Mouse (Mus musculus): ENCODE measurements around the gene Ppm1k. TPM values are rescaled to one million over a fixed set of nuclear protein-coding genes. Genes with fewer than 3 reads are reported as not detected.

The Ppm1k gene
- 33.6 TPM for total RNA-seq (2023)

GRCm38 (mm10) chr6:57535386-57535936 lies at the start of gene Ppm1k:
Ppm1k (minus strand) TSS chr6:57535468.

DNA sequence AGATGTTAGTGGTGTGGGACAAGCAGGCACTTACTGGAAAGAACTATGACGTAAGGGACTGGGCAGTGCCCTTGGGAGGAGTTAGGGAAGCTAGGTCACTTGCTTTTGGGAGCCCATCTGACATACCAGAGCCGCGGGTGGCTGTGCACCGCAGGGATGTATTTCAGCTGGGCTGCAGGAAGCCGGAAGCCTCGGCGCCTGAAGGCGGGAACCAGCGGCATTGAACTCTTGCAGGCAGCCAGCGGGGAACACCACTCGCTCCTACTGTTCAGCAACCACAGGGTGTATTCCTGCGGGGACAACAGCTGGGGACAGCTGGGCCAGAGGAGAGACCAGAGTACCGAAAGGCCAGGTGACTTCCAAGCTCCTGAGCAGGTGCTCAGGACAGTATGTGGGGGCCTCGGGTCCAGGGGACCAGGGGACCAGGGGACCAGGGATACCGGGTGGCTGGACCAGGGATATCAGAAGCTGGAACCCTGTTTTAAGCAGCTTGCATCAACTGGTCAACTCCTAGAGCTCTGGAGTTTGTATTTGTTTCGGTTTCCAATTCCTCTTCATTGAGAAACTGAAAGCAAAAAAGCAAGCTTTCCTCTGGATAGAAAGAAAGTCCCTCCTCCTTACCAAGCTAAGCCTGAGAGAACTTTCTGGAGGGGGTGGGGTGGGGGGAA lies 45.7 kb upstream of the Ppm1k start, which contains the start of gene Herc6:
Gene Herc6 (plus strand): TSS at position 120 of the 668 bp plus-strand sequence.

Other genes starting within 250 kb of the Ppm1k start
- gene Vmn1r16, start 206.0 kb downstream of the Ppm1k start, total RNA-seq (2023) = not detected
- gene Vmn1r17, start 171.7 kb downstream of the Ppm1k start, total RNA-seq (2023) = not detected
- gene Vmn1r18, start 139.7 kb downstream of the Ppm1k start, total RNA-seq (2023) = not detected
- not detected for gene Vmn1r19, start 131.7 kb downstream of the Ppm1k start, total RNA-seq (2023)
- gene Vmn1r20, start 106.5 kb downstream of the Ppm1k start, total RNA-seq (2023) = not detected
- 36.4 TPM for gene Herc6, start 45.5 kb upstream of the Ppm1k start, total RNA-seq (2023)
- 2.8 TPM for gene Pyurf, start 156.6 kb upstream of the Ppm1k start, total RNA-seq (2023)
- 7.4 TPM for gene Lancl2, start 167.1 kb upstream of the Ppm1k start, total RNA-seq (2023)

All from CD4-positive naive resting alpha-beta T cell, adult 76 days (primary cell).